ENCODE assay signal across 15 mouse cellular contexts in the genomic region with DNA sequence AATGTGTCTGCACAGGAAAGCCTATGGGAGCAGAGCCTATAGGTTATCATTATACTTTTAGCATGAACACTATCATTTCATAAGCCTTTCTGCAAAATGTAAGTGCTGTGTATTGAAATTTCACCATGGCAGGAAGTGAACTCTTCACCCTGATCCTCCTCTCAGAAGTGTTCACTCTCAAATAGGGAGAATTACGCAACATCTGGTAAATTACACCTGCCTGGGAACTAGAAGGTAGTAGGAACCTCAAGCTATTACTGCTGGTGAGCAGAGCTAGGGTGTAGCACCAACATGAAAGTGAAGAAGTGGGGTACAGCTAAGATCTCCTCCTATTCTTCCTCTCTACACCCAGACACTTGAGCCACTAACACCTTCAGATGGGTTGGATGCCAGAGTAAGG.
"Had no signal": no experiment of that assay in that cellular context is flagged by ENCODE, and none has a peak within 500 bp of the region (broad histone marks: within the 10 kb centered on the region; RNA-seq: fewer than 3 reads in every experiment).

No protein-coding gene starts in this region.

- H3K4me3 ChIP-seq: liver, embryonic 12.5 days; megakaryocyte, embryonic 14.5 days; midbrain, embryonic 13.5 days; midbrain, embryonic 15.5 days; neural tube, embryonic 12.5 days; stomach, embryonic 15.5 days had no signal

- H3K27ac ChIP-seq: liver, embryonic 12.5 days; liver, embryonic 14.5 days; macrophage; midbrain, embryonic 13.5 days; midbrain, embryonic 15.5 days; neural tube, embryonic 12.5 days; stomach, embryonic 15.5 days; stomach, postnatal 0 days had no signal

- H3K4me2 ChIP-seq: liver, embryonic 12.5 days; lung, embryonic 14.5 days; midbrain, embryonic 11.5 days; midbrain, embryonic 13.5 days; midbrain, embryonic 15.5 days; neural tube, embryonic 12.5 days; stomach, embryonic 15.5 days had no signal

- H3K4me1 ChIP-seq: liver, embryonic 12.5 days; megakaryocyte, embryonic 14.5 days; midbrain, embryonic 13.5 days; midbrain, embryonic 15.5 days; neural tube, embryonic 12.5 days; stomach, embryonic 15.5 days had no signal

- DNase-seq: lung, embryonic 14.5 days; right cerebral cortex, postnatal 14 days; thymus, adult 2 months; thymus, postnatal 14 days; thymus, postnatal 36 days had no signal

- H3K9me3 ChIP-seq: liver, embryonic 12.5 days; midbrain, embryonic 13.5 days; midbrain, embryonic 15.5 days; neural tube, embryonic 12.5 days; stomach, embryonic 15.5 days had no signal

- H3K27me3 ChIP-seq: liver, embryonic 12.5 days; megakaryocyte, embryonic 14.5 days; midbrain, embryonic 13.5 days; midbrain, embryonic 15.5 days; neural tube, embryonic 12.5 days; stomach, embryonic 15.5 days had no signal

- H3K9ac ChIP-seq: liver, embryonic 12.5 days; liver, embryonic 14.5 days; lung, embryonic 14.5 days; midbrain, embryonic 13.5 days; midbrain, embryonic 15.5 days; neural tube, embryonic 12.5 days; stomach, embryonic 15.5 days had no signal

- H3K36me3 ChIP-seq: liver, embryonic 12.5 days; midbrain, embryonic 13.5 days; midbrain, embryonic 15.5 days; neural tube, embryonic 12.5 days; stomach, embryonic 15.5 days had no signal

- ATAC-seq: liver, embryonic 12.5 days; midbrain, embryonic 13.5 days; midbrain, embryonic 15.5 days had no signal
